Mouse (Mus musculus): ENCODE results near the gene Cd55.
"Not testable (repeated sequence)": the region's sequence is repeated elsewhere in the genome, so short reads cannot be mapped to it uniquely, and the experiment has no call there.

Cd55 gene

DNA sequence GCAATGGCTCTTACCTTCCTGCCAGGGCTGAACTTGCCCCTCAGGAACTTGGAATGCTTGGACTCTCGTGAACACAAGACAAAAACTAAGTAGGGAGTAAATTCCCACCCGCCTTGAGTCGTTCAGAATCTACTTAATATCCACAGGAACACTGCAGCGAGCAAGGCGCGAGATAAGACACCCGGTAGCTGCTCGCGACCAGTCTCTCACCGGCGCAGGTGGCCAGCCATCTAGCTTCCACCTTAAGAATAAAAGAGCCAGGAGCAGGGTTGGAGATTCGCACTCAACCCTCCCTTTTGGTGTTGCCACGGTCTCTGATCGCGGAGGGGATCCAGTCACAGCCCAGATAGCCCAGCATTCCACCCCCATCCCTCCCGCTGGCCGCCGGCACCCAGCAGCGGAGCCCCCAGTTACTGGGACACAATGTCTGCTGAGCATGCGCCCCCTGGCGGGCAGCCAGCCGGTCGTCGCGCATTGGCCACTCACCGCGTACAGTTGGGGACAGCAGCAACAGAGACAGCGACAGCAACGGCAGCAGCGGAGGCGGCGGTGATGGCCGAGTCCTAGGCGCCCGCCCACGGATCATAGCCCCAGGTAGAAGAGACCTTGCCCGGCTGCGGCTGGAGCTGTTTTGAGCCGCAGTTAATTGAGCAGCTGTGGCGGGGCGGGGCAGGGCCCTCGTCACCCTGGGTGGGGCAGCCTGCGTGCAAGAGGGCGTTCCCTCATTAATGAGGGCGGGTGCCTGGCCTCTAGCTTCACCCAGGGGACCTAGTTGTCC is at the start of gene Cd55:
Gene Cd55 (minus strand): TSS at position 661 of the 778 bp plus-strand sequence.
- peak; percentile 89 for DNase-seq

DNA sequence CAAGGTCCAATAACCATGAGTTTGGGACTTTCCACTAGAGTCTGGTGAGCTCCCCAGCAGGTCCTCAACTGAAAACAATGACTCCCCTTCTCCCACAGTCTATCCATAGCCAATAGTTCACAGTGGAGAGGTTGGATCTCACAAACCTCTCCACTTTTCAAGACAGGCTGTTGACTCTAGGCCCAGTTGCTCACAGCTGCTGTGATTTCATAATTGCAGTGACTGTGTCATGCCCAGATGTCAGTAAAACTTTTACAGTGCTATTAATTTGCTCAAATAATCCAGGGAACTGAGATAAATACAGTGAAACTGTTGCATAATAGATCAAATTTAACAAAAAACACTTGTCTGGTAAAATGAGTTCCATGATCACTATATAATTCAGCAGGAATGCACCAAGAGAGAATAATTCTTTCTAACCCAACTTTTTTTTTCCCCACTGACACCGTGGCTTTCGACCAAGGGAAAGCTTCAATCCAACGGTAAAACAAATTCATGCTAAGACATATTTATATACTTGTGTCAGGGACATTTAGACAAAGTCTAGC is 49.4 kb upstream of the Cd55 start:
- DNase-seq, result no peak

DNA sequence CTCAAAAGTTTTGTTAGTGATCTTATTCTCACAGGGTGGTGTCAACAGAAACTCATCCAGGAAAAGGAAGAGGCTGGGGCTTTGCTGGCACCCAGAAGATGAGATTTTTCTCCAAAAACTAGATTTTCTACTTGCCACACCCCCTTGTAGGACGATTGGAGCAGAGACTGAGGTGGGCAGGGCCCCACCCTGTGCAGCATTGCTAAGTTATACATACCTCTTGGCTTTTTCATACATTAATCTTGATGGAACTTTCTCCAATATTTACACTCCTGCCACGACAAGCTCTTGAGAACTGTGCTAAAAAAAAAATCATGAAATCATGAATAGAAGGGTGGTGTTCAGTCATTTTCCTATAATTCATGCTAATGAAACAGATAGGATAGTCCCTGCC is 46.4 kb upstream of the Cd55 start:
- DNase-seq, result no peak

DNA sequence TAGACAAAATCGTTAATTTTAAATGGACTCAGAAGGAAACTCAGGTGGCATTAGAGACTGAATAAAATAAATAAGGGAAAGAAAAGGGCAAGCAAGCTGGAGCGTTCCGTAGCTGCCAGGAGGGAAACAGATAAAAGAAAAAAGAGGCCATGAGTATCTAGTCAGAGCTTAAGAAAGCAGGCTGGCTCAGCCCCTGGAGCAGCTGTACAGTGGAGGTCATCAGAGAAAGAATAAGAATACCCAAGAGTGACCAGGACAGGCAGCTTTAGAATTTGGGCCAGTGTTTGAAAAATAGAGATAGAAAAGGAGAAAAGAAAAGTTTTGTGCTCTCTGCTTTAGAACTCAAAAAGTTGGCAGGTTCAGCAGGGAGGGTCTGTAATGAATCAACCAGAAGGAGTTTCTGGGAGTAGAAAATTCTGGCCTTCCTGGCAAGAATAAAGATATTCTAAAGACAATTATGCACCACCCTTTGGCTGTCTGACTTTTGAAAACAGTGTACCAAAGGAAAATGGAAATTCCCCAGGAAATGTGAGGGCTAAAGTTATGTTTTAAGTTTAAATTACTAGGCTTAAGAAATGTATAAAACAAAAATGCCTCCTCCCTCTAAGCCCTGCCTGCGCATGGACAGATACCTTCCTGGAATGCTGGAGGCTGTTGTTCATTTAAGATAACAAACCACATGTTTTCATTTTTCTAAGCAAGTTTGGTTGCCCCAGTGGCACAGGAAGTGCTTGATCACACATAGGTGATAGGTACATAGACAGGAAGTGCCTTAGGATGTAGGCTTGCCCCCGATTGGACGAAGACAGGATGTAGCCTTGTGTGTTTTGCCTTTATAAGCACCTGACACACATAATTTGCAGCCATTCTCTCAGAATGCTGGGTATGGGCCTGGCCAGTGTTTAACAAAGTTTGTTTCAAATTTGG is 45.7 kb upstream of the Cd55 start:
- DNase-seq, result no peak

DNA sequence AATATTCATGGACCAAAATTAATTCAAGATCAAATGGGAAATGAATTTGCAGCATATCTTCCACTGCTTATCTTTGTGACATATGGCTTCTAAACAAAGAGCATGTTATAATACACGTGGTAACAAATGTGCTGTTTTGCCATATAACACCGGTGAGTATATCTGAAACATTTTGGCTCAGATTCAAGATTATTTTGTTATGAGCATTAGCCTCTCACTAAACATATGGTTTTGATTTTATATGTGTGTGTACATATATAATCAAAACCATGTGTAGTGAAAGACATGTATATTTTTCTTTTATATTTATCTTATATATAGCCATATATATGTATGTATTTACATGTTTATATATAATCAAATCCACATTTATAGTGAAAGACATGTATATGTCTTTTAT is 44.9 kb upstream of the Cd55 start:
- DNase-seq, result no peak

DNA sequence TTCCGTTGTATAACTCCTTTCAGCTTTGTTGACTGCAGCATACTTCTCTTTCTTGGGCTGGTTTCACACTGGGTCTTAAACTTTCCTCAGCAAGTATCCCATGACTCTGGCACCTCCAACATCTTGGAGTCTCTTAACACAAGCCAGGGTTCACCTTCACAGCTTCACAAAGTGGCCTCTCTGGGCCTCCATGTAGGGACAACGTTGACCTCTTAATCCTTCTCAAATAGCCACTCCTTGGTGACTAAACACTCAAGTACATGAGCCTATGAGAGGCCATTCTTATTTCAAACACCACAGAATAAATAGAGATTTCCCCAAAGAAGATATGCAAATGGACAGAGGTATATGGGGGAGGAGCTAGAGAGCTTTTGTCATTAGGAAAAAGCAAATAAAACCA is 37.4 kb upstream of the Cd55 start:
- no peak for DNase-seq

DNA sequence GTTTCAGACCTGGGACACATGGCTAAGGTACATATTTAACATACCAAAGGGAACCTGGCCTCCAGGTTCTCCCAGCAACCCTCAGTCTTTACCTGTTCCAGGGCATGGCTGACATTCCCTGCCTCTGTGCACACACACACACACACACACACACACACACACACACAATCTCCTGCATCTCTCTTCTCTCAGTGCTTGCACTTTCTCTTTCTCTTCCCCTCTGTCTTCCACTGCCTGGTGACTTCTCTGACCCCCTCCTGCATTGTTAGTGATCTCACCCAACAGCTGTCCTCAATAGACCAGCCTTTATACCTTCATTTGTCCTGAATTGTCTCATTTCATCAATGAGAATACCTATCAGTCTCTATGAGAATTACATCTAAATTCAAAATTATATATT is 35.8 kb upstream of the Cd55 start:
- no peak for DNase-seq

DNA sequence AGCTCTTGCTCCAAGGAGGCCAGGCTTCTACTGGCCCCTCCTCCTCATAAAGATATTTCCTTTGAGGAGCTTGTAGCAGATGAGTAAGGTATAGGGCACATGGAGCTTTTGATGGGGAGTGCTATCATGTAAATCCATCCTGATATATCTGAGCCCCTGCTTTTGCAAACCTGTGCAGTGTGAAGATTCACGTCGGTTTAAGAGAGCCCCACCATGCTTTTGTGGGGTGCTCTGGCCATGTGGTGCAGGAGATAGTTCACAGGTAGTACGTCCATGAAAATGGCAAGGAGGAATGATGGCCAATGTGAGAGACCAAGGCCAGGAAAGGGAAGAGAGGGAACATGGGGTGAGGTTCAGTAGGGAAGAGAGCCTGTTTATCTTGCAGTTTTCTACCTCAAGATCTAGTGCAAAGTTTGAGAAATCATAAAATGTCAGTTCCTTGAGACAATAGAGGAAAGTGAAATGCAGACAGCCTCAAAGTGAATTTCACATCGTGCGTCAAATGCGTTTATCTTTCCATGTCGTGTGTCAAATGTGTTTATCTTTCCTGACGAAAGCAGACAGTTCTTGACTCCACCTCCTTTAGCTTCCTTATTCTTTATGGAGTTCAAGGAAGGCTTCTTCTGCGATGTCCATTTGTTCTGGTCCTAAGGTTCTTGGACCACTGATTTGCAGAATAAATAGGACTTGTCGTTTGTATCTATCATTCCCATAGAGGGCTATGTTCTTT is 24.4 kb upstream of the Cd55 start:
- DNase-seq, result no peak

DNA sequence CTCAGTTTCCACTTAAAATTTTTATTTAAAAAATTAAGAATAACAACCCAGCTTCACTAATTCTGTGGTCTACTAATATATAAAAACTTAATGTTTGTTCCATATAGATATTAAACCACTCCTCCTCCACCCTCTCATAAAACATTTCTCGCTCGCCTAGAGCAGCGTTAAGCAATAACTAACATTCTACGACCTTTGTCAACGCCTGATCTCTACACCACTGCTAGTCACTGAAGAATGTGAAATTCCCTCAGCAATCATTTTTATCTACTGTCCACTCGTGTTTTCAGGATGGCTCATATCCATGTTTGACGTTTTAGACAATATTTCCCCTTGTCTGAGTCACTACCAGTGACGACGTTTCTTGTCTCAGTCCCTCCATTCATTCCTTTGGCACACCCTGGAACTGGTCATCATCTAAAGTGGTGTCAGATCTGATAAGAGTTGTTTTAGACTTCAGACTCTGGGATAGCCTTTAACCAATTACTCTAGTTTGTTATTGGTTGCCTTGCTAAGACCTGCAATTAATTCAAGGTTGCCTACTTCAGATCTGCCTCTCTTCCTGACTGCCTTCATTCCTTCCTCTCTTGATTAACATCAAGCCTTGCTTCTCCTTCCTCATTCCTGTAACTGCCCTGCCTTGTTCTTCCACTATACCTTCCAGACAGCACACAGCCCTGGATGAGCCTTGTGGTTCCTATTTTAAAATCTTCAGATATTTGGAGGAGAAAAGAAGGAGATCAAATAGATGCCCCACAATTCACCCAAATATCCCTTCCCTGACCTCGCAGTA is 23.5 kb upstream of the Cd55 start:
- no peak for DNase-seq

DNA sequence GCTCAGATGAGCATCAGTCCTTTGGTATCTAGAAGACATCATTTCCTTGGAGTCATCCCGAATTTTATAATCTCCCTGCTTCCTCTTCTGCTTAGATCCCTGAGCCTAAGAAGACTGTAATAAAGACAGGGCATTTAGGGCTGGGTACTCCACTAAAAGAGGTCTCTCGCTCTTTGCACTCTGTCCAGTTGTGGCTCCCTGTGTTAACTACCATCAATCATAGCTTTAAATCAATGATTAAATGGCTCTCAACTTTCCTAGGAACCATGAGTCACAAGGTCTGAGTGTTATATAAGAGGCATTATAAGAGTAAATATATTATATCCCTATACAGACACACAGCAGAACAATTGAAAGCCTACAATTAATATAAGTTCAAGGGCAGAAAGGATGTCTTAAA is 22.8 kb upstream of the Cd55 start:
- no peak for DNase-seq

DNA sequence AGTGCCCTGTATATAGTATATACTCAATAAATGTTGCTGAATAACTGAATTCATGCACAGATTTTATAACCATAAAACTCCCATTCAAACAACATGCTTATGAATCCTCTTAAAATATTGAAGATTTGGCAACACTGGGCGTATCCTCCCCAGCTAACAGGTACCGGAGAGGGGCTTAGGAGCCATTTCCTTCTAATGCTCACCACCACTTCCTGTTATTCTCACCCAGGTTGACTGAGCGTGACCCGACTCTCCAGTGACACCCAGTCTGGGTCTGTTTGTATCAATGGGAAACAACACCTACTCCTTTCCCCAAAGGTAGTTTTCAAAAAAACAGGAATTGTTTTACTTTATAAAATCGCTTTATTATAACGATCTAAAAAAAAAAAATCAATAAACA is 12.4 kb upstream of the Cd55 start:
- DNase-seq, result no peak

DNA sequence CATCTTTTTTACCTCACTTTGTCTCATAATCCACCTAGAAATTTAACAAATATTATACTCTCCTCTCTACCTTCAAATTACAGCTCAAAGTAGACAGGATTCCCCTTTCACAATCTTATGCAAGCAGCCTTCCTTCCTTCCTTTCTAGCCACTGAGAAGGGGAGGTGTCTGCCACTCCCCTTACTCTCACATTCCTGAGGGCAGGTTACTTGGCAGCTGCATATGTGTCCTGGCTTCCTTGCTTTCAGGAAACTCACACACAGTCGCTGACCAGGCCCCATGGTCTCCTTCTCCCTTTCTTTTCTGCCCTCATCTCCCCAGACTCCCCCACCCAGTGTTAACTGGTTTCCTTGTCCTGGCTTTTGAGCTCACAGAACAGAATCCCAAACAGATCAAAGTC is 11.7 kb upstream of the Cd55 start:
- no peak for DNase-seq

DNA sequence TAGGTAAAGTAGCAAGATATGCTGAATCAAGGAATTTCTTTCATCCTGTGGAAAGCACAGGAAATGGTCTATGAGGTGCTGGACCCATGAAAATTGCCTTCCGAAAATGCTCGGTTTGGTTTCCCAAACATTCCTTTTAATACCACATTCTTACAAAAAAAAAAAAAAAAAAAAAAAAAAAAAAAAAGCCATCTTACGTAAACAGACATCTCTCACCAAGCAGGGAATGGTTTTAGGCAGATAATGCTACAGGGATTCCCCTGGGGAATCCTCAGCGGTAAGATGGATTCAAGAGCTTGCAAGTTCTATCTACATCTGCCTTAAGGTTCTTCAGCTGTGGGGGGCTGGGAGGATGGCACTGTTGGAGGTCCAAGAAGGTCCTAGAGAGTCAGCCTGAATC is 7.5 kb upstream of the Cd55 start:
- no peak for DNase-seq

DNA sequence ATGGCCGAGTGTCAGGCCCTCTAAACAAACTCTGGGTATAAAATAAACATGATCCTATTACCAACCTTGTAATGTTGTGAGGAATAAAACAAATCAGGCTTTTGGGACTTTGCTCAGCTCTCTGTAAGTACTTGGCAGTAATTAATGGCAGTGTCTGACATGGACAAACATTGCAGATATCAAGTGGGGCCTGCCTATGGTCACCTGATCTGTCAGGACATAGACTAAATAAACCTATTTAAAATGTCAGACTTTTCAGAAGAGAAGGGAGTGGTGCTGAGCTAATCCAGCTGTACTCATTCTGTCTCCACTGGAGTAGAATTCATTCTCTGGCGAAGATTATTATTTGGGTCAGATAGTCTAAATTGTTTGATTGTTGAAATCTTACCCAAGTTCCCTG is 4.9 kb upstream of the Cd55 start:
- DNase-seq, result no peak

DNA sequence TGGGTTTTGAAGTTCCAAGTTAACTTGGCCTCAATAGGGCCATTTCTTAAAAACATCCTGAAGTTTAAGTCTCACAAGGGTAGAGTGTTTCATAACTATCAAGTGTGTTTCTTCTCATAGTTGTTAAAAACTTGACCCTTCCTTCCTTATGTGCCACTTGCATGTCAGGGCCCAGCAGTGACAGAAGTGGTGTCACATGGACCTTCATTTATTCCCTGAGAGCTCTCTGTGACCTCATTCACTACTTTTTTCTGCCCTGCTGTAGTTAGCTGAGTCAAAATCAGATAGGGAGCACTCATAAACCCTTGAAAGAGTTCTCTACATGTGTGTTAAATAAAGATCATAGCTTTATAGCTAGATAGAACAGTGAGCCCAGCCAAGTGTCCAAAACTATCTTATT is 1.6 kb upstream of the Cd55 start:
- DNase-seq, result no peak

DNA sequence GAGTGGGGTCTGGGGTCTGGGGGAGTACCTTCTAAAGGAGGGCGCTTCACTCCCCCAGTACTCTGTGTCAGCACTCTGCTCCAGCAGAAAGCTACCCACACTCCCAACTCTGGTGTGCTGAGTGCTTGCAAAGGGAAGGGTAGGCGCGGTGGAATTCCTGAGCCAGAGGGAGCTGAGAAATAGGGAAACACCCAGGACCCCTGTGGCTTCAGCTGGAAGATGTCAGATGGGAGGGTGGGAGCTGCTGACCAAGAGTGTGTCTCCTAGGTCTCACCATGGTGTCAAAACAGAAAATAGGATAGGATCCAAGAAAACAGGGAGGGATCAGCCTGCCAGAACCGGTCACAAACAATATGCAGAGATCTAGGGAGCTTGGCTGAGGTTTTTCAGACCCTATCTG is 323 bp upstream of the Cd55 start:
- no peak for DNase-seq

DNA sequence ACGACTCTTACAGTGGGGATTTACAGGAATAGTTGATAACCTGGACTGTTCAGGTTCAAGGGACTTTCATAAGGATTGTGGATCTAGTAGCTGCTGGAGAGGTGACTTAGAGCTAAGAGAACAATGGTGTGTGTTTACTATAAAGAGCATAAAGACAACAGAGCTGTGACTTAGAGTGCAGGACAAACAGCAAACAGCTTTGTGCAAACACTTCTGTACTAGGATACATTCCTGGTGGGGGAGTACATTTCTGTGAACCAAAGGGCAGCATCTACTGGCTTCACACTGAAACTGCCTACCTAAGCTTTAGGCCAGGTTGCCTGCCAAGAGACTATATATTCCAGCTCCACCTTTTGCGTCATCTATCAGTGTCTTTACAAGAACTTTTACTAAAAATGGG is 7.4 kb downstream of the Cd55 start:
- DNase-seq, result no peak

DNA sequence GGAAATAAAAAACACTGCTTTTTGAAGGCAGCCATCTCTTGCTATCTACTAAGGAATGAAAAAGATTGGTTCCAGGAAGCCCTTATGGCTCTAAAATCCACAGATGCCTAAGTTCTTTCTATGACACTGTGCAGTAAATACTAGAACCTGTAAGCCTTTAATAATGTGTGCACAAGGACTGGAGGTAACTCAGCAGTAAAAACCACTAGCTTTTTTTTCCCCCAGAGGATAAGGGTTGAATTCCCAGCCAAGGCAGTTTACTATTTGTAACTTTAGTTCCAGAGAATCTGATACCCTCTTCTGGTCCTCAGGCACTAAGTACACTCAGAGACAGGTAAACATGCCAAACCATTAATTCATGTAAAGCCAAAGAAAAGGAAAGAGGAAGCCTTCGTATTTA is 19.6 kb downstream of the Cd55 start:
- DNase-seq, result not testable (repeated sequence)

DNA sequence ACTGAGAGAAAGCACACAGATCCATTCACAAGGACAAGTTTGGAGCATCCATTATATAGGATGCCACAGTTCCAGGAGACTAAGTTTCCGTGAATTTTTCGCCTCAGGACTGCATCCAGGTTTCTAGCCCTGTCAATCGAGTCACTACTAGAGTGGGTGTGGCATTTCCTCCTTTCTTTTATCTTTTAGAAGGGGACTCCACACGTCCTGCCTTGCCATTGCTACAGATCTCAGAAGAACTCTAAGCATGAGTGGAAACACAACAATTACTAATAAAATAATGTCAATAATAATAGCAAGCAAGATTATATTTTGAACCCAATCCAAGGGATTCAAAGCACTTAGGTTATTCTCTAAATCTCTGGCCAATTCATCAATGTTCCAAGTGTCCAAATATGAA is 31.6 kb downstream of the Cd55 start:
- no peak for DNase-seq

DNA sequence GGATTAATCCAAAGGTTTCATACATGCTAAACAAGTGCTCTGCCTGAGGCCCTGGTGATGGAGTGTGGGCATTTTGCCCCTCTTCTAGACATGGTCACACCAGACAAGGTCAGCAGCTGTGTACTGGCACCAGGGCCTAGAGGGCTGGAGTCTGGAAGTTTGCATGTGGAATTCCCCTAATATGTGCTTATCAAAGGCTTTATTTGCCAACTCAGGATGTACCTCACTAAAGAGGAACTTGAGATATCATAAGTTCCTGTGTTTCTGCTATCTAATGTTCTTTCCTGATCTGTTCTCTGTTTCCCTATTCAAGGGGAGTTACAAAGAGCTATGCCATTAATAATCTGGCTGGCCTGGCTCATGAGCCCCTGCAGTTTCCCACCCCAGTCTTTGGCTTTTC is 33.9 kb downstream of the Cd55 start:
- DNase-seq, result not testable (repeated sequence)

DNA sequence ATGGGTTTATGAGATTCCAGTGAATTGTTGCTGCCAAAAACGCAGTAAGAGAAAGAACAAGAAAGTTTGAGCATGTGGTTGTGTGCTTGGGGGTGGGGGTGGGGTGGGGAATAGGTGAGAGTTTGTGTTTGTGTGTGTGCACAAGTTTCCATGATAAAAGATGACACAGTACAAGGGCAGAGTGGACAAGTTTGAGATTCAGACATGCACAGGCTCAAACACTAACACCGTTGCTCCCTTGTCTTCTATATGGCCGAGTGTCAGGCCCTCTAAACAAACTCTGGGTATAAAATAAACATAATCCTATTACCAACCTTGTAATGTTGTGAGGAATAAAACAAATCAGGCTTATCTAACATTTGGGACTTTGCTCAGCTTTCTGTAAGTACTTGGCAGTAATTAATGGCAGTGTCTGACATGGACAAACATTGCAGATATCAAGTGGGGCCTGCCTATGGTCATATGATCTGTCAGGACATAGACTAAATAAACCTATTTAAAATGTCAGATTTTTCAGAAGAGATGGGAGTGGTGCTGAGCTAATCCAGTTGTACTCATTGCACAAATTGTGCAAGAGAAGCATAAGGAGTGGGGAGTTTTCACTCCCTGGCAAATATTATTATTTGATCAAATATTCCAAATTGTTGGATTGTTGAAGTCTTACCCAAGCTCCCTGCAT is 35.2 kb downstream of the Cd55 start:
- DNase-seq, result not testable (repeated sequence)

DNA sequence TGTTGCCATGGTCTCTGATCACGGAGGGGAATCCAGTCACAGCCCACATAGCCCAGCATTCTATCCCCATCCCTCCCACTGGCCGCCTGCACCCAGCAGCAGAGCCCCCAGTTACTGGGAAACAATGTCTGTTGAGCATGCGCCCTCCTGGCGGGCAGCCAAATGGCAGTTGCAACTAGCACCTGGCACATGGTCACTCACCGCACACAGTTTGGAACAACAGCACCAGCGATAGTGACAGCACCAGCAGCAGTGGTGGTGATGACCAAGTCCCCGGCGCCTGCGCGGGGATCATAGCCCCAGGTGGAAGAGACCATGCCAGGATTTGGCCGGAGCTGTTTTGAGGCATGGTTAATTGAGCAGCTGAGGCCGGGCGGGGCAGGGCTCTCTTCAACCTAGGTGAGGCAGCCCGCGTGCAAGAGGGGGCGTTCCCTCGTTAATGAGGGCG is 39.9 kb downstream of the Cd55 start, which contains the start of gene Cd55b:
Gene Cd55b (minus strand): TSS at position 346 of the 448 bp plus-strand sequence.
- peak; percentile 1 for DNase-seq
